Mouse (Mus musculus) midbrain, embryonic 12.5 days (tissue): ENCODE data around the gene Cdc42ep4. TPM values are rescaled to one million over a fixed set of nuclear protein-coding genes. Genes with fewer than 3 reads are reported as not detected.

Source experiments
- ATAC-seq: fragments of 200-750 bp; cut with Nextera tagmentation; 2 replicates; pipeline ENCODE4 v1.8.0; 2017; ENCODE audit warnings: low read depth, moderate TSS enrichment, moderate library complexity; ENCODE audit not compliant: low FRiP score
- H3K27ac ChIP-seq: fragments of 300-500 bp; sonication (generic); replicated peaks from 2 replicates; pipeline ENCODE4 v1.5.1; 2016; ENCODE audit warnings: mild to moderate bottlenecking
- H3K27me3 ChIP-seq: fragments of 300-500 bp; sonication (generic); 2 replicates; pipeline ENCODE4 v1.6.1; 2016; ENCODE audit warnings: mild to moderate bottlenecking
- H3K36me3 ChIP-seq: fragments of 300-500 bp; sonication (generic); 2 replicates; pipeline ENCODE4 v1.6.1; 2016
- H3K4me1 ChIP-seq: fragments of 300-500 bp; sonication (generic); 2 replicates; pipeline ENCODE4 v1.6.1; 2016
- H3K4me2 ChIP-seq: fragments of 300-500 bp; sonication (generic); replicated peaks from 2 replicates; pipeline ENCODE4 v1.6.1; 2016; ENCODE audit warnings: mild to moderate bottlenecking, moderate library complexity
- H3K4me3 ChIP-seq: fragments of 300-500 bp; sonication (generic); 2 replicates; pipeline ENCODE4 v1.5.1; 2016; ENCODE audit warnings: mild to moderate bottlenecking
- H3K9ac ChIP-seq: fragments of 300-500 bp; sonication (generic); replicated peaks from 2 replicates; pipeline ENCODE4 v1.6.1; 2016; ENCODE audit warnings: mild to moderate bottlenecking, moderate library complexity
- H3K9me3 ChIP-seq: fragments of 300-500 bp; sonication (generic); 2 replicates; pipeline ENCODE4 v1.6.1; 2016; ENCODE audit warnings: mild to moderate bottlenecking
- WGBS: fragments of 180-500 bp; shearing (Covaris S2); methylation state at CpG from one replicate; pipeline ENCODE4 v1.1.7; 2016; 5-methylcytosine and 5-hydroxymethylcytosine counted together
- polyA plus RNA-seq: library from polyadenylated mRNA; unstranded; fragments of >200 nt; fragmentation: Nextera tagmentation; extraction: Ambion mirVana; gene quantifications from 2 replicates; pipeline ENCODE4 v1.2.1, GENCODE M21; 2016

The Cdc42ep4 gene
- polyA plus RNA-seq, 1 experiment from 2014 or later, result 104 TPM

GRCm38 (mm10) chr11:113742998-113743397 is 8.7 kb downstream of the Cdc42ep4 start:
- H3K4me3 ChIP-seq, result no peak overlapping the region
- H3K27ac ChIP-seq, result no peak overlapping the region
- 93% methylated on average over 1 of the region's 1 CpGs for WGBS
- H3K27me3 ChIP-seq, result no peaks in the 10 kb centered on the region
- no peaks in the 10 kb centered on the region for H3K9me3 ChIP-seq
- peaks cover 45% of the 10 kb centered on the region for H3K36me3 ChIP-seq
- no peak overlapping the region for H3K4me2 ChIP-seq
- no peak for ATAC-seq
- no peak overlapping the region for H3K9ac ChIP-seq
- peaks cover 38% of the 10 kb centered on the region for H3K4me1 ChIP-seq

GRCm38 (mm10) chr11:113740100-113740499 is 11.6 kb downstream of the Cdc42ep4 start:
- Histone ChIP-seq H3K27me3 (no peaks in the 10 kb centered on the region), H3K4me3 (no peak overlapping the region), H3K9me3 (no peaks in the 10 kb centered on the region), H3K4me1 (peaks cover 38% of the 10 kb centered on the region), H3K27ac (no peak overlapping the region), H3K9ac (no peak overlapping the region), H3K36me3 (peaks cover 34% of the 10 kb centered on the region), H3K4me2 (no peak overlapping the region)
- 89% methylated on average over 7 of the region's 7 CpGs for WGBS
- ATAC-seq, result no peak

GRCm38 (mm10) chr11:113739213-113739612 is 12.5 kb downstream of the Cdc42ep4 start:
- H3K4me2 ChIP-seq, result no peak overlapping the region
- H3K4me1 ChIP-seq, result peaks cover 47% of the 10 kb centered on the region
- H3K9me3 ChIP-seq, result no peaks in the 10 kb centered on the region
- 86% methylated on average over 8 of the region's 8 CpGs for WGBS
- H3K27me3 ChIP-seq, result no peaks in the 10 kb centered on the region
- H3K36me3 ChIP-seq, result peaks cover 30% of the 10 kb centered on the region
- no peak overlapping the region for H3K4me3 ChIP-seq
- no peak for ATAC-seq
- no peak overlapping the region for H3K27ac ChIP-seq
- no peak overlapping the region for H3K9ac ChIP-seq

GRCm38 (mm10) chr11:113737912-113738311 is 13.8 kb downstream of the Cdc42ep4 start:
- 82% methylated on average over 8 of the region's 8 CpGs for WGBS
- no peak overlapping the region for H3K4me3 ChIP-seq
- peaks cover 57% of the 10 kb centered on the region for H3K4me1 ChIP-seq

GRCm38 (mm10) chr11:113737553-113737854 is 14.2 kb downstream of the Cdc42ep4 start:
- WGBS, result 87% methylated on average over 3 of the region's 3 CpGs
- no peak for ATAC-seq
- peaks cover 57% of the 10 kb centered on the region for H3K4me1 ChIP-seq
- H3K4me3 ChIP-seq, result no peak overlapping the region
- peaks cover 15% of the 10 kb centered on the region for H3K36me3 ChIP-seq
- H3K27ac ChIP-seq, result no peak overlapping the region
- no peak overlapping the region for H3K4me2 ChIP-seq
- H3K9me3 ChIP-seq, result no peaks in the 10 kb centered on the region
- no peaks in the 10 kb centered on the region for H3K27me3 ChIP-seq
- no peak overlapping the region for H3K9ac ChIP-seq

More at GRCm38 (mm10) chr11:113737912-113738311, 13.8 kb downstream of the Cdc42ep4 start:
- H3K9ac ChIP-seq, result no peak overlapping the region
- no peak overlapping the region for H3K4me2 ChIP-seq
- ATAC-seq, result no peak
- no peak overlapping the region for H3K27ac ChIP-seq
- peaks cover 19% of the 10 kb centered on the region for H3K36me3 ChIP-seq
- H3K9me3 ChIP-seq, result no peaks in the 10 kb centered on the region
- no peaks in the 10 kb centered on the region for H3K27me3 ChIP-seq

DNA sequence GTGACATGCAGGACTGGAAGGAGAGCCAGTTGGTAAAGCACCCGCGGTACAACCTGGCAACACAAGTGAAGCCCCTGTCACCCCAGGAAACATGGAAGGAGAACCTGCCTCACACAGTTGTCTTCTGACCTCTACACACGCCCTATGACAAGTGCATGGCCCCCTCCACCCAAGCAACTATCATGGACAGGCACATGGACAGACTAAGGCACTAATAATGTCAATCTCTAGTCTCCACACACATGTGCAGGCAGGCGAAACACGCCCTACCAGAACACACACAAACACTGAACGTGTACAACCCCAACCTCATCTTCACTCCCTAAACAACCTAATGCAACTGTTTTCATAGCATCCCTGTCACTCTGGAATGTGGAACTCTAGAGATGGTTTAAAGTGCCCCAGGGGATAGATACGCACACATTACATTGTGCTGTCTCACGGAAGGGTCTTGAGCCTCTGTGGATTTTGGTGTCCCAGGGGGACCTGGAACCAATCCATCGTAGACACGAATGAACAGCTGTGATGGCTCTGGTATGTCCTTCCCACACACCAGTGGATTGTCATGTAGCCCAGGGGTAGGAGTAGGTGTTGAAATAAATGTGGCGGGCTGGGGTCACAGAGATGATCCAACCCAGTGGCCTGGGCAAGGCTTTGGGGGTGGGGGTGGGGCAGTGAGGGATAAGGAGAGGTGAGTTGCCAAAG is 14.7 kb downstream of the Cdc42ep4 start:
- ATAC-seq, result no peak
- Histone ChIP-seq H3K27me3 (no peaks in the 10 kb centered on the region), H3K27ac (no peak overlapping the region), H3K4me2 (no peak overlapping the region), H3K9ac (no peak overlapping the region), H3K9me3 (no peaks in the 10 kb centered on the region), H3K4me1 (peaks cover 57% of the 10 kb centered on the region), H3K4me3 (no peak overlapping the region), H3K36me3 (peaks cover 12% of the 10 kb centered on the region; the same call in 1 of the 2 replicates)
- WGBS, result 82% methylated on average over 11 of the region's 11 CpGs

GRCm38 (mm10) chr11:113735151-113735550 is 16.5 kb downstream of the Cdc42ep4 start:
- H3K36me3 ChIP-seq, result 0 out of 2 replicates have a peak, but pooled peaks cover 4% of the 10 kb centered on the region
- no peak for ATAC-seq
- H3K4me1 ChIP-seq, result peaks cover 62% of the 10 kb centered on the region
- 0 out of 2 replicates have a peak overlapping the region, but pooled peaks have one; percentile 20 for H3K27ac ChIP-seq
- 81% methylated on average over 6 of the region's 6 CpGs for WGBS
- no peaks in the 10 kb centered on the region for H3K9me3 ChIP-seq
- no peak overlapping the region for H3K4me2 ChIP-seq
- H3K9ac ChIP-seq, result no peak overlapping the region
- H3K27me3 ChIP-seq, result no peaks in the 10 kb centered on the region
- H3K4me3 ChIP-seq, result no peak overlapping the region

DNA sequence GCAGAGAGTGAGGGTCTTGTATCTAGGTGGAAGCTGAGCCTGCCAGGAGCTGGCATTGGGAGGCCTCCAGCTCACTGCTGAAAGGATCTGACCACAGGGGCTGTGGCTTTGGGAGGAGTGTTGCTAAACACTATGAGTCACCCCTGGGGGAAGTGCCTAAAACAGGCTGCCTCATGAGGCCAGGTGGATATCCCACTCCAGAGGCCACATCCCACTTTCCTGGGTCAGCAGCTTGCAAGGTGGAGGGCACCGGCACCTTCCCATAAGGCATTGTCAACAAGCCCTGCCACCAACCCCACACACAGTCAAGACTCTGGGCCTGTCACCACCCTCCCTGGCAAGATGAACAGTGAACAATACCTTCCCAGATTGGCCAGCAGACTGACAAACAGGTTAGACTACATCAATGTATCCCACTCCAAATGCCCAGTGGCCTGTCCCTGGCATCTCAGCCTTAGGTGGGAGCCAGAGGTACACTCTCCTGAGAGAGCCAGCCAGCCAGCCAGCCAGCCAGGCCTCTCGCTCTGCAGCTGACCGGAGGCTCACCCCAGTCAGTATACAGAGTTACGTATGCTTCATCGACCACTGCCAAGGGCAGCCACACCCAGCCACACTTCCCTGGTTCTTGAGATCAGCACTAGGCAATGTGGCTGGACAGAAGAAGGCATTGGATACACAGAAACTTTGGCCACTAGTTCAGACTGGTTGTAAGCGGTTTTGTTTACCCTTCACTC is 17.9 kb downstream of the Cdc42ep4 start:
- H3K4me1 ChIP-seq, result peaks cover 53% of the 10 kb centered on the region
- H3K4me2 ChIP-seq, result no peak overlapping the region
- WGBS, result 65% methylated on average over 6 of the region's 6 CpGs
- 0 out of 2 replicates have a peak overlapping the region, but pooled peaks have one; percentile 20 for H3K27ac ChIP-seq
- no peaks in the 10 kb centered on the region for H3K27me3 ChIP-seq
- ATAC-seq, result no peak
- H3K36me3 ChIP-seq, result peaks cover 10% of the 10 kb centered on the region
- peak overlapping the region; percentile 20; the same call in 1 of the 2 replicates for H3K9ac ChIP-seq
- H3K9me3 ChIP-seq, result no peaks in the 10 kb centered on the region
- no peak overlapping the region for H3K4me3 ChIP-seq

DNA sequence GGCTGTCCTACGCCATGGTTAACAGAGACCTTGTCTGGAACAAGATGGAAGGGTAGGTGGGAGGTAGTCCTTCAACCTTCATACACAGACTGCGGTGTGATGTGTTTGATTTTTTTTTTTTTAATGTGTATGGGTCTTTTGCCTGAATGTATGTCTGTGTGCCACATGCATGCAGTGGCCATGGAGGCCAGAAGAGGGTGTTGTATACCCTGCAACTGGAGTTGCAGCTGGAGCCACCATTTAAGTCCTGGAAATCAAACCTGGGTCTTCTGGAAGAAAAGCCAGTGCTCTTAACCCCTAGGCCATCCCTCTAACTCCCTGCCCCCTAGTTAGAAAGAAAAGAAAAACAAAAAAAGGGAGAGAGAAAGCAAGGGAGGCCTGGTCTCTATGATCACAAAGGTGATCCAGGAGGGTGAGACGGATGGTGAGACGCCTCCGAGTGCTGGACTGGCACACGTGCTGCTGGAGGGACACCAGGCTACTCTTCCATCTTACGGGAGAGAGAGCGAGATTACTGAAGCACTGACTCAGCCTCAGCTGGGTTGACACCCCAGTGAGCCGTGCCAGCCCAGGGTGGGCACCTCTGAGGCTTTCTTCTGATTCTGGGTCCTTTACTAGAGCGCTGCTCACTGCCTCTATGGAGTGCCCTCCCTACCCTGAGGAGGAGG is 19.6 kb downstream of the Cdc42ep4 start:
- Histone ChIP-seq H3K9ac (no peak overlapping the region), H3K4me3 (no peak overlapping the region), H3K4me2 (no peak overlapping the region), H3K27ac (no peak overlapping the region), H3K9me3 (no peaks in the 10 kb centered on the region), H3K36me3 (peaks cover 25% of the 10 kb centered on the region), H3K27me3 (no peaks in the 10 kb centered on the region), H3K4me1 (peaks cover 43% of the 10 kb centered on the region)
- no peak for ATAC-seq
- 93% methylated on average over 10 of the region's 10 CpGs for WGBS

DNA sequence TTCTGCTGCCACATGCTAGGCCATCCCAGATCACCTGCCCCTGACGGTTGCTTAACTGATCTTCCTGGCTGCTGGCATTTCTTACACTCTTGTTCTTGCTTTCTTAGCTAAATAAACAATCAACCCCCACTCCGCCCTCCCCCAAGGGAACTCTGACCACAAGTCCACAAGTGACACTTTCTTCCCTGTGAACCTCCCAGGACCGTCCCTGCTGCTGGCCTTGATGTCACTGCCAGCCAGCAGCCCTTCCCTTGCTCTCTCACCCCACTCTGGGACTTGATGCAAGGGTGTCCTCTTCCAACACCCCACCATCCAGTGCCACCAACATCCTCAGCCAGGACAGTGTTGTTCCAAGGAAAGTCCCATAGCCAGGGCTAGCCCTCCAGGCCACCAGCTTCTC is 20.8 kb downstream of the Cdc42ep4 start:
- Histone ChIP-seq H3K27me3 (no peaks in the 10 kb centered on the region), H3K9ac (no peak overlapping the region), H3K4me1 (peaks cover 43% of the 10 kb centered on the region), H3K27ac (no peak overlapping the region), H3K4me2 (no peak overlapping the region), H3K9me3 (no peaks in the 10 kb centered on the region), H3K4me3 (no peak overlapping the region), H3K36me3 (peaks cover 36% of the 10 kb centered on the region)
- ATAC-seq, result no peak
- WGBS, result 85% methylated on average over 3 of the region's 3 CpGs

DNA sequence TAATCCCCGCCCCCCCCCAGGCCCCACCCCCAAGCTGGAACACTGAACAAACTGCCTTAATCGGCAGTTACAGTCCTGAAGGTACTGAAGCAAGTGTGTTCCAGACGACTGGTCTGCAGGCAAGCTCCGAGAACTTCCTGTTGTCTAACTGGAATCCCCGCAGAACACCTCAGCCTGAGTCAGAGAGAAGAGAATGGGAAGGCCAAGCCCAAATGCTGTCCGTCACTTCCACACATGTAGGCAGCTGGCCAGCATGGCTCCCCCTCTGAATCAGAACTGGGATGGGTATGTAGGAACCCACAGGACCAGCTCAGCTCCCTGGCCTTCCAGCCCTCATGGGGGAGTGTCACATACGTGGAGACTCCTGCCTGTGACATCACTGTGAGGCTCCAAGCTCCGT is 21.8 kb downstream of the Cdc42ep4 start:
- peaks cover 41% of the 10 kb centered on the region for H3K36me3 ChIP-seq
- H3K9ac ChIP-seq, result no peak overlapping the region

GRCm38 (mm10) chr11:113729239-113729638 is 22.4 kb downstream of the Cdc42ep4 start:
- H3K4me1 ChIP-seq, result peaks cover 35% of the 10 kb centered on the region
- no peak overlapping the region for H3K4me2 ChIP-seq
- H3K36me3 ChIP-seq, result peaks cover 45% of the 10 kb centered on the region
- no peaks in the 10 kb centered on the region for H3K27me3 ChIP-seq
- H3K9ac ChIP-seq, result no peak overlapping the region
- WGBS, result 83% methylated on average over 21 of the region's 21 CpGs
- no peak for ATAC-seq
- H3K9me3 ChIP-seq, result no peaks in the 10 kb centered on the region
- H3K4me3 ChIP-seq, result no peak overlapping the region
- H3K27ac ChIP-seq, result no peak overlapping the region

More for the DNA sequence above, 21.8 kb downstream of the Cdc42ep4 start:
- H3K9me3 ChIP-seq, result no peaks in the 10 kb centered on the region
- no peaks in the 10 kb centered on the region for H3K27me3 ChIP-seq
- H3K4me1 ChIP-seq, result peaks cover 41% of the 10 kb centered on the region
- H3K4me2 ChIP-seq, result no peak overlapping the region
- no peak overlapping the region for H3K4me3 ChIP-seq
- ATAC-seq, result no peak
- WGBS, result 73% methylated on average over 8 of the region's 8 CpGs
- no peak overlapping the region for H3K27ac ChIP-seq
